Mouse (Mus musculus): Measurements from ENCODE around the gene Sash1.

GRCm38 (mm10) chr10:8826303-8826702, 59.6 kb downstream of the Sash1 start:
- TF ChIP-seq GATA1 (IDR thresholded peaks at IDR 0.05; ENCODE audit: borderline replicate concordance, low read length) (no peak), FLI1 (IDR thresholded peaks at IDR 0.05; ENCODE audit: low read length) (no peak)
